Mouse (Mus musculus) ES-E14 (cell line): ENCODE results near the gene Dlx5. TPM values are rescaled to one million over a fixed set of nuclear protein-coding genes. Genes with fewer than 3 reads are reported as not detected.

Experiments used
- DNase-seq: peaks from one replicate; pipeline ENCODE4 v3.0.0-alpha.2; 2013; ENCODE audit warnings: low read depth, low spot score
- H3K27ac ChIP-seq: 2 replicates; pipeline ENCODE4 v1.5.1; 2012; ENCODE audit warnings: low read depth, mild to moderate bottlenecking, low read length, moderate library complexity, mixed read lengths; ENCODE audit not compliant: poor library complexity, insufficient read depth, severe bottlenecking
- H3K36me3 ChIP-seq: 2 replicates; pipeline ENCODE4 v1.6.1; 2012; ENCODE audit warnings: mild to moderate bottlenecking, low read length, moderate library complexity, mixed read lengths; ENCODE audit not compliant: control insufficient read depth, poor library complexity, insufficient read depth, severe bottlenecking
- H3K4me1 ChIP-seq, 2 experiments: fragments of 150-350 bp in 1 of 2; sonication (generic) in 1 of 2; 2 replicates each; pipeline ENCODE4 v1.6.1; 2012; ENCODE audit warnings: low read length in 2 of 2, mild to moderate bottlenecking in 1 of 2, mixed read lengths in 1 of 2; ENCODE audit not compliant: control insufficient read depth in 2 of 2, insufficient read depth in 2 of 2, poor library complexity in 1 of 2
- H3K4me3 ChIP-seq, 2 experiments: fragments of 150-350 bp in 1 of 2; sonication (generic) in 1 of 2; 2 replicates each; pipeline ENCODE4 v1.5.1; 2012; ENCODE audit warnings: low read length in 2 of 2, low read depth in 1 of 2, mild to moderate bottlenecking in 1 of 2, mixed read lengths in 1 of 2; ENCODE audit not compliant: insufficient read depth in 1 of 2, poor library complexity in 1 of 2, severe bottlenecking in 1 of 2
- H3K9ac ChIP-seq: 2 replicates; pipeline ENCODE4 v1.6.1; 2012; ENCODE audit warnings: low read depth, mild to moderate bottlenecking, low read length, mixed read lengths; ENCODE audit not compliant: poor library complexity, insufficient read depth, severe bottlenecking
- H3K9me3 ChIP-seq: fragments of 150-350 bp; sonication (generic); 2 replicates; pipeline ENCODE4 v1.6.1; 2012; ENCODE audit warnings: low read depth, mild to moderate bottlenecking, low read length; ENCODE audit not compliant: control insufficient read depth, insufficient read depth
- CHD2 ChIP-seq: IDR thresholded peaks from 2 replicates; pipeline ENCODE4 v1.6.1; 2014; ENCODE audit warnings: mild to moderate bottlenecking, low read depth, low read length, inconsistent platforms
- HCFC1 ChIP-seq: IDR thresholded peaks from 2 replicates; pipeline ENCODE4 v1.6.1; 2012; ENCODE audit warnings: low read length, inconsistent platforms, borderline replicate concordance; ENCODE audit not compliant: insufficient read depth
- MAFK ChIP-seq: IDR thresholded peaks from 2 replicates; pipeline ENCODE4 v1.6.1; 2014; ENCODE audit warnings: mild to moderate bottlenecking, low read depth, low read length, inconsistent platforms; ENCODE audit not compliant: insufficient read depth
- ZC3H11A ChIP-seq: IDR thresholded peaks from 2 replicates; pipeline ENCODE4 v1.6.1; 2012; ENCODE audit warnings: low read depth, mild to moderate bottlenecking, inconsistent platforms, low read length, borderline replicate concordance
- ZNF384 ChIP-seq: IDR thresholded peaks from 2 replicates; pipeline ENCODE4 v1.6.1; 2012; ENCODE audit warnings: low read depth, low read length, inconsistent platforms
- in situ Hi-C, 2 experiments: fragments of 600-800 bp; cut with MboI; formaldehyde crosslinking; loops; one replicate each; pipeline ENCODE4 v1.15.1; 2025; ENCODE audit warnings: low sequenced_read_pairs in 2 of 2, inconsistent platforms in 1 of 2; ENCODE audit not compliant: unreplicated experiment in 2 of 2
- total RNA-seq: library from RNA; depleted of rRNA; stranded (reverse); fragments of 300-350 nt; gene quantifications from 2 replicates; pipeline ENCODE4 v1.2.3, GENCODE M21; 2012

Dlx5 gene
- total RNA-seq, 1 experiment: not detected

DNA sequence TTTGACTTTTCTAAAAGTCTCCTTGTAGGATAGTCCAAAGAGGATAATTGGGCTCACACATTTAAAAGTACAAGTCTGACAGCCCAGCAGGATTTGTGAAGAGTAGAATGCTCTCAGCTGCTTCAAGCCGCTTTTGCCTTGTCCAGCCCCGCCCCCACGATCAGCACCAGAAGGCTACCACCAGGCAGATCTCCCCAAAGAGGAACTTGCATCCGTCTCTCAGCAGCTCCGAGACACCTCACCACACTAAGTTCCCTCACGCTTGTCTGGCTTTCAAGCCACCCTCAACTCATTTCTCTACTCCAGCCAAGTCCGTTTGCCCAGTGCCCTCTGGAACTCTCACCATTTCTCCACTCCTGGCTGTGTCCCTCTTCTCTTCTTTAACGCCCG lies 33.6 kb upstream of the Dlx5 start:
- no peaks in the 10 kb centered on the region for H3K9me3 ChIP-seq
- in situ Hi-C loops: no loop called here

DNA sequence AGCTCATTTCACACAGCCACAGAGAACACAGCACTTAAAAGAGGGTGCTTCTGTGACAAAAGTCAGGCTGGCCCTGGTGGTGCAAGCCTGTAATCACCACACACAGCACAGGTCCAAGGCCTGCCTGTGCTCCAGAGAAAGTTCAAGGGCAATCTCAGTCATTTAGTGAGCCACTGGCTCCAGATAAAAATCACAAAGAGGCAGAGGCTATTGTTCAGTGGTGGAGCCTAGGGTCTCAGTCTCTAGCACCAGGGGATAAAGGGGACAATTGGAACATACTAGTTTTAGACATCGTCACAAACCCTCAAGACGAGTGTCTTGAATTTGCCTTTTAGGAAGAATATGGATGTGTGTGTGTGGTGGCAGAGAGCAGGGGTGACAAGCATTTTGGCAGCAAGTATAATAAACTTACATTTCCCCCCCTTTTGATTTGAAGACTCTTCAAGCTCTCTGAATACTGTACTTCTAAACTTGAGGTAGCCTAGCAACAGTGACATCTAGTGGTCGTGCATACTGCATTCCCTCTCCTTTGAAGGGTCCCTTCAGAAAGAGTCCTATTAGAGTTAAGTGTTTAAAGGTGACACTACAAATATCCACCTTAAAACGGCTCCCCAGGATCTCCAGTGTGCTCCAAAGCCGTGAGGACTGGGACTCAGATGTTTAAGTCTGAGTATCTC lies 33.1 kb upstream of the Dlx5 start:
- in situ Hi-C loops: no loop called here
- Histone ChIP-seq H3K4me1 (no peaks in the 10 kb centered on the region), H3K9me3 (no peaks in the 10 kb centered on the region), H3K4me3 (no peak overlapping the region), H3K27ac (no peak overlapping the region), H3K36me3 (no peaks in the 10 kb centered on the region), H3K9ac (no peak overlapping the region)
- TF ChIP-seq MAFK (no peak), ZNF384 (no peak), CHD2 (no peak), ZC3H11A (0 out of 2 replicates have a peak, but pooled peaks have one; percentile 12), HCFC1 (no peak)
- DNase-seq: peak; percentile 51

More for the DNA sequence above, 33.6 kb upstream of the Dlx5 start:
- no peak for DNase-seq
- no peak overlapping the region for H3K27ac ChIP-seq
- TF ChIP-seq ZNF384 (no peak), CHD2 (no peak)
- no peak overlapping the region for H3K9ac ChIP-seq
- no peaks in the 10 kb centered on the region for H3K36me3 ChIP-seq
- H3K4me3 ChIP-seq: no peak overlapping the region
- H3K4me1 ChIP-seq: no peaks in the 10 kb centered on the region

DNA sequence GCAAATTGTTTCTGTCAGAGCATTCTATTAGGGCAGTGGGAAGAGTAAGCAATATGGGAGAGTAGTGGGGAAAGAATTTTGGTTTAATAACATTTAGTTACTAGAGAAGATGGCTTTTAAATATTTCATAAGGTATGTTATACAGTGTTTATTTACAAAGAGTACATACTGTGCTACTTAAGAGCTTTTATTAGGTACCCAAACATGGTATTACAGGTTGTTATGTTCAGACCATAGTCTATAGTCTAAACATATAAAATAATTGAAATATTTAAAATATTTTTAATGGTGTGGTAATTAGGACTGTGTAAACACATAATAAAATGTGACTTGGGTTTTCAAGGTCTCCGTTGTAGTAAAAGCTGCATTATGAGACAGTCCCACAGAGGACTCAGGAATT lies 32.4 kb upstream of the Dlx5 start:
- Histone ChIP-seq H3K4me3 (no peak overlapping the region), H3K9ac (no peak overlapping the region), H3K4me1 (no peaks in the 10 kb centered on the region), H3K9me3 (no peaks in the 10 kb centered on the region), H3K27ac (no peak overlapping the region), H3K36me3 (no peaks in the 10 kb centered on the region)
- in situ Hi-C loops: no loop called here
- TF ChIP-seq HCFC1: no peak
- TF ChIP-seq MAFK: no peak
- TF ChIP-seq ZNF384: no peak
- no peak for TF ChIP-seq CHD2
- no peak for TF ChIP-seq ZC3H11A
- DNase-seq: no peak

DNA sequence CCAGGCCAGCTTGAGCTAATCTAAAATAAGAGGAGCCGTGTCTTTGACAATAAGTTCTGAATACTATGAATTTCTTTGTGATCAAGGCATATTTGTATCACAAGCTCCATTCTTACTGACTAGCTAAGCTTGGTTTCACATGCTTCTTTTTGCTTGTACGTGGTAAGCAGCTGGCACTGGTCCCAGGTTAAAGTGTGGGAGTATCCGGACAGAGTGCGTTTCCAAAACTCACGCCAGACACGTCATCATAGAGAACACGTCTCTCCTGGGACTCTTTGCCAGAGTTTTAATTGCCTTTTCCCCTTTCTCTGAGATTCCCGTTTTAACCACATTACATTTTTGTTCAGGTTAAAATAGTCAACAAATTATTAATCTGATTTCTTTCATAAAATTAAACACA lies 27.7 kb upstream of the Dlx5 start:
- TF ChIP-seq MAFK: no peak
- no peak for TF ChIP-seq ZNF384
- TF ChIP-seq HCFC1: no peak
- no peak for TF ChIP-seq ZC3H11A
- TF ChIP-seq CHD2: no peak
- no peak overlapping the region for H3K9ac ChIP-seq
- no peaks in the 10 kb centered on the region for H3K4me1 ChIP-seq
- no peak overlapping the region for H3K4me3 ChIP-seq
- in situ Hi-C loops: no loop called here
- DNase-seq: no peak
- no peak overlapping the region for H3K27ac ChIP-seq
- no peaks in the 10 kb centered on the region for H3K9me3 ChIP-seq
- H3K36me3 ChIP-seq: no peaks in the 10 kb centered on the region

DNA sequence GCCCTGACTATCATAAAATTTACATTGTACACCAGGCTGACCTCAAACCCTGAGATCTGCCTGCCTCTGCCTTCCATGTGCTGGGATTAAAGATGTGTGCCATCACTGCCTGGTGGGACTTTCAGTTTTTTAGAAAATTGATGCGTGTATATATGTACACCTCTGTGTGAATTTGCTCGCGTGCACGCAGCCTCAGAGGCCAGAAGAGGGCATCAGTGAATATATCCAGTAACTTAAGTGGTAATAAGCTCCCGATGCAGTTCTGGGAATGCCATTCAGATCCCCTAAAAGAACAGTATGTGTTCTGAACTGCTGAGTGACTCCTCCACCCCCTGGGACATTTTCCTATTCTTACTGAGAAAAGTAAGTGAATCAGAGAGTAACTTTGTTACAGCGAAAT lies 8.2 kb upstream of the Dlx5 start:
- H3K36me3 ChIP-seq: no peaks in the 10 kb centered on the region

More for the DNA sequence above, 8.2 kb upstream of the Dlx5 start:
- no peak for TF ChIP-seq MAFK
- no peak for TF ChIP-seq HCFC1
- no peak for TF ChIP-seq CHD2
- TF ChIP-seq ZC3H11A: no peak
- no peak for TF ChIP-seq ZNF384
- in situ Hi-C loops: loop anchor here (25.0 kb wide), 2 partner anchors 603 to 878 kb away; no protein-coding TSS in a partner anchor
- Histone ChIP-seq H3K27ac (no peak overlapping the region), H3K9ac (no peak overlapping the region), H3K9me3 (peaks cover 2% of the 10 kb centered on the region; the same call in 1 of the 2 replicates), H3K4me3 (no peak overlapping the region), H3K4me1 (no peaks in the 10 kb centered on the region)
- DNase-seq: no peak
